Mouse (Mus musculus) 3T3-L1 (cell line): ENCODE measurements around the gene Trafd1.
A peak's percentile ranks its signal among the peaks of the same experiment; 100 is the strongest.

Experiments
- DNase-seq: peaks from one replicate; pipeline ENCODE4 v3.0.0-alpha.2; 2015; ENCODE audit warnings: low read depth, low spot score

Trafd1 gene

DNA sequence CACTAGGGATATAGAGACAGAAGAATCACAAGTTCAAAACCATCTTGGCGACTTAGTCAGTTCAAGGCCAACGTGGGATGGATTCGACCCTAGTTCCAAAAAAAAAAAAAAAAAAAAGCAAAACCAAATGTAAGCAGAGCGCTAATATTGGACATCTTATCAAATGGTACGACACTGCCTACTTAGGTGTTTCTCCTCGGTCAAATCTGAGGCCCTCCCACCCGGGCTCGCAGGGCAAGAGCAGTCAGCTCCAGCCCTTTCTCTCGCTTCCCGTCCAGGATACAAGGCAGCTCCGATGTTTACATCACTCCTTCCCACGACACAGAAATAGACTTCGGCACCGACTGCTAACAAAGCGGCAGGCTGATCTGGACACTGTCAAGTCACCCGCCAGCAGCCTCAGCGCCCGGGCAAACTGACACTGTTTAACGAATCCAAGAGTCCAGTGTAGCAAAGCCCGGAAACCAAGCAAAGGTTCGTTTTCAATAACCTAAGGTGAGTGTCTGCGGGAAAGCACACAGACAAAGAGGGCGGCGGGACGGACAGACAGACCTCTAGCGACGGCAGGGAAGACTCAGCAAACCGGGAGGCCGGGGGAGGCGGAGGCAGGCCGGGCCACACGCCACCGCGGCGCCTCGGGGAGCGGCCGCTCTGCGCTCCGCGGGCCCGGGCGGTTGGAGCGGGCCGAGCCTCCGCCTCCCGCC is 523 bp downstream of the Trafd1 start:
- peak; percentile 81 for DNase-seq

DNA sequence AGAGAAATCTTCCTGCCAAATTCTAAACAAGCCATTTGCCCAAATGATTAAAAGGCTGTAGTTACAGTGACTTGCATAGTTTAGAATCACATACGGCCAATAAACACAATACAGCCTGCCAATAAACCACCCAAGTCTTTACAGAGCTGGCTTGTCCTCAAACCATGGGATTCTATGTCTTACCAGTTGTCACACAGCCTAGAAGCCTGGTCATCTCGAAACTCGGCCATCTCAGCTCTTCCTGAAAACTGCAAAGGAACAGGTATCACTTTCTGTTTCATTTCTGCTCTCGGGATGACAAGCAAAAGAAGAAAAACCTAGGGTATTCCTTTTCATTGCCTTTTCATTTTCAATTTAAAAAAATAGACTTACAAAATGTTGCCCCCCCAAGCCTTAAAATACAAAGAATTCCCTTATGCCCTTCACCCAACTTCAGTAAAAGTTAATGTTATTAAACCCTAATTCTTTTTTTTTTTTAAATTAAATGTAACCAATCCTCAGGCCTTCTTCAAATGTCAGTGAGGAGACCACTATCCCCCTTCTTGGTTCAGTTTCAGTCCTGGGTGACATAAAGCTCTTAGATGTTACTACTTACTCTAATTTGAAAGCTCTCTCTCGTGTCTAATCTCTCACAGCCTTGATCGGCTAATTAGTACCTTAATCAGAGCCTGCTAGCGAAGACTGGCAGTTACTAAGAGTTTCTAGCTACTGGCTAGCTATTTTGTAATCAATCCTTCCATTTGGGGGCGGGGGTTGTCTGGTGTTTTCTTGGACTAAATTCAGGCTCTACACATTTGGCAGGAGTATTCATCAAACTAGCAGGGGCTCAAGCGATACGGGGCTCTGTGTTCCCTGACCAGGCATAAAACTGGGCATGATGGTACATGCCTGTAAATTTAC is 1.3 kb downstream of the Trafd1 start:
- DNase-seq: peak; percentile 32

DNA sequence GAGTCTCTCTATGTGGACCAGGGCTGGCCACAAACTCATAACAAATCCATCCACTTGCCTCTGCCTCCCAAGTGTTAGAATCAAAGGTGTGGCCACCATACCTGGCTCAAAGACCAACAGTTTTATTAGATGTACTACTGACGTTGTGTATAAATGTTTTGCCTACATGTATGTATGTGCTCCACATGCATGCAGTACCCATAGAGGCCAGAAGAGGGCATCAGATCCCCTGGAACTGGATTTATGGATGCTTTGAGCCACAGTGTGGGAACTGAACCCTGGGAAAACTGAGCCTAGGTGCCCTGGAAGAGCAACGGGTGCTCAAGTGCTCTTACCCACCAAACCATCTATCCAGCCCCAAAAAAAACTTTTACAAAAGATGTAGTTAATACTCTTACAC is 4.7 kb downstream of the Trafd1 start:
- peak; percentile 53 for DNase-seq

DNA sequence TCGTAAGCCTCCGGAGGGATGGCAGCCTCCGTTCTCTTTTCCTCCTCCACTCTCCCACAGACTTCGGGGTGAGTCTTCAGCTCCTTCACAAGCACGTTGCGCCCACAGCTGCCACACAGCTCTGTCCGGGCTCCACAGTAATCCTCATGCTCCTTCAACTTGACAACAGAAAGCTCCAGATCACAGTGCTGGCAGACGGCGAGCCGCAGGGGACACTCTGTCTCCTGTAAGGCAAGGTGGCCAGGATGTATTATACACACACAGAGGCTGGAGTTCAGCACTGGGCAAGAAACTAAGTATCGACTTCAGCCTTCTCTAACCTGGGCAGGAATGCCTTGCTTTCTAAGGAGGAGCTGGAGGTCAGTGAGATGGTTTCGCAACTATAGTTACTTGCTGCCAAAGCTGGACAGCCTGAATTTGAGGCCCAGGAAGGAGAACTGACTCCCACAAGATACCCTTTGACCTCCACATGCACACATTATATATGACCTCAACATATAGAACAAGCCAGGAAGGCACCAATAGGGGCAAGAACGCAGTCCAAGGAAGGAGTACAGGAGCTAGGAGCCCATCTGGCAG is 6.7 kb downstream of the Trafd1 start:
- no peak for DNase-seq

DNA sequence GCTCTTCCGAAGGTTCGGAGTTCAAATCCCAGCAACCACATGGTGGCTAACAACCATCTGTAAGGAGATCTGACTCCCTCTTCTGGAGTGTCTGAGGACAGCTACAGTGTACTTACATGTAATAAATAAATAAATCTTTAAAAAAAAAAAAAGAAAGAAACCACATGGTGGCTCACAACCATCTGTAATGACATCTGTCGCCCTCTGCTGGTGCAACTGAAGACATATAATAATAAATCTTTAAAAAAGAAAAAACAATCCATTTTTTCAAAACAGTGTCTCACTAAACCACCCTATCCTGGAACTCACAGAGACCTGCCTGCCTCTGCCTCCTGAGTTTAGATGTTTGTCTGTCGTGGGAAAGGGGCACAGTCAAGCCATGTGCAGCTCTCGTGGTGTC is 8.5 kb downstream of the Trafd1 start:
- DNase-seq: peak; percentile 87

DNA sequence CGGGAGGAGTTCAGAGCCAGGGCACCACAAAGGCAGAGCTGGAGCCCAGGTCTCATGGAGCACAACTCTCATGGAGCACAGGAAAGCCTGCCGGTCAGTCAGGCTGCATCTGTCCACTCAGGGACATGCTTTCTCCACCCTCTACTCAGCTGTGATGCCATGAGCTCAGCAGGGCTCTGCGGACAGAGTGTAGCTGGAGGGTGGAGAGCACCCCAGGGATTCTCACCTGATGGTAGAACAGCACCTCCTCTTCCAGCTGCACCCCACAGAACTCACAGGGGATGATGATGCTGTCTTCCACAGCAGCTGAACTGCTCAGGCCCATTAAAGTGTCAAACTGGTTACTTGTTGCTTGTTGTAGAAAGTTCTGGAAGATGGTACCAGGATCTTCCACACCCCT is 10.6 kb downstream of the Trafd1 start:
- DNase-seq: no peak

DNA sequence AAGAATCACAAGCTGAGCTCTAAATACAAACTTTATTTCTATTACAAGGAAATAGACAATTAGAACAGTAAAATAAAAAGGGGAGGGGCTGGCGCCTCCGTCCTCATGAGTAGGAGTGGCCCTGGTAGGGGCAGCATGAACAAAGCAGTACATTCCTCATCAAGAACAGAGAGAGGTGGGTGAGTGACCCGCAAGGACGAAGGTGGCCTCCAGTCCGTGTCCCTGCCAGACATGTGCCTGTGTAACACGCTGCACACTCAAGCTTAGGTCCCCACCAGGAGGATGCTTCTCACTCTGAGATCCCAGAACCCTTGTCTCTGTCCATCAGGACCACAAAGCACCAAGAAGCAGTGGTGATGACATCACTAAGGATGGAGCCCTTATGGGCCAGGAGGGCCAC is 13.7 kb downstream of the Trafd1 start:
- no peak for DNase-seq

DNA sequence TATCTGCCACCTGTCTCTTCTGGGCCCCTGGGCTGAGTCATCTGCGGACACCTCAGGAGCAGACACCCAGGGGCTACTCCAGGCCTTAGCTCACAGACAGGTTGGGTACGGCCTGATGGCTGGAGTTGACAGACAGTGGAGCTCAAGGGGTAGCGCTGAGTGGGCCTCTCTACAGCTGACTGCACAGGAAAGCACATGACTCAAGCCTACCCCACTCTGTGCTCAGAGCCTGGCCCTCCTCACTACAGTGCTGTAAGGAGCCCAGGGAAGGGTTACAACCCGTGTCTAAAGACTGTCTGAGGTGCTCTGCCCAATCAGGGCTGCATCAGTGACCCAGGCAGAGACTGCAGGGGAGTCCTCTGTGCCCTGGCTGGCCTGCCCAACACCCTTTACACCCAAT is 18.2 kb downstream of the Trafd1 start:
- DNase-seq: no peak

DNA sequence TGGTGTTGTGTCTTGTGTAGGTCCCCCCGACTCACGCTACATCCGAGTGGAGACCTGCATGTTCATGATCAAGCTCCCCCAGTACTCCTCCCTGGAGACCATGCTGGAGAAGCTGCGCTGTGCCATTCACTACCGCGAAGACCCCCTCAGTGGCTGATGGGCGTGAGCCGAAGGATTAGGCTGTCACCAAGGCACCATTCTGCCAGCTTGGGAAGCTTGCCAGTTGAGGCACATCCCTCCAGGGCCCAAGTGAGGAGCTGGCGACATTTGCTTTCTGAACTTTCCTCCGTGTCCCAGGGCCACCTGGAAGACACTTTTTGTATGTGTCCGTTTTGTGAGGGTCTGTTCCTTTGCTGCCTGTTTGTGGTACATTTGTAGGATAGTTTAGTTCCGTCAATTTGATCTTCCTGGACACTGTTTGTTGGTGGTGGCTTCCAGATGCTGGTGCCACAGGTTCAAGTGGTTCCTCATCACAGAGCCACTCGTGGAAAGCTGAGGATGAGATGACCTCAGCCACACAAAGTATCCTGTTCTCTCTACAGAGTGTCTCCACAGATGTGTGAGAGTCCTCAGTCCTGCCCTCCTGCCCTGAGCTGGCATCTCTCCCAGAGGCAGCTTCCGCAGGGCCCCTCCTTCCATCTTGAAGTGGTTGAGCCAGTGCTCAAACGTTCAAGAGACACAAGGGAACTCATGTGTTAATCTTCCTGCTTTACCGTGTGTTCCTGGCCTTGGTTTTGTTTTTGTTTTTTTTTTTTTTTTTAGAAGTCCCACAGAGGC is 18.8 kb downstream of the Trafd1 start:
- no peak for DNase-seq

DNA sequence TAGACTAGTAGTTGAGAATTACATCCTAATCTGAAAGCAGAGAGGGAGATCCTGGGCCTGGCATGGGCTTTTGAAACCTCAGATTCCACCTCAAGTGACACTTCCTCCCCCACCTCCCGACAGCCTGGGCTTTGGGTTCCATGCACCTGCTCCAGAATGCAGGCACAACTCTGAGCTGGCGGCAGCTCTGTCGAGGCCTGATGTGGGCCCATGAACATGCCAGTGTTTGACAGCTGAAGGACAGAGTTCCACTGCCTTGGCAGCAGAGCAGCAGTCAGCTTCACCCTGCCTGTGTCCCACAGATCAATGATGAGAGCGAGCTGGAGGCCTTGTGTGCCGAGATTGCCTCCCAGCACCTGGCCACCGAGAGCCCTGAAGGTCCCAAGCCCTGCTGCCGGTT is 22.0 kb downstream of the Trafd1 start:
- no peak for DNase-seq

DNA sequence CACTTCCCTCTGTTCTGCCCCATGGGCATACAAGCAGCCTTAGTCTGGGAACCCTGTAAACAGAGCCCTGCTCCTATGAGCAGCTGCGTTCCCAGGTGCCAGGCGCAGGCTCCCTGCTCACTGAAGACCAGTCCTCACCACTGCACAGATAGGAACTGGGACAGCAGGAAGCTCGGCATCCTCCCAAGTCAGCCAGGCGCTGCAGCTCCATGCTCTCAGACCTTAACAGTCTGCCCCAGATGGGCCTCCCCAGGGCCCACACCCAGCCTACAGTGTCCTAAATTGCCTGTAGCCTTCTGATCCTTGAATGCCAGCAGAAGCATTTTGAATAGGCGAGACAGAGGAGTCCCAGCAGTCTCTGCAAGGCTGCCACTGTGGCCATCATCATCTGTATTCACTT is 23.7 kb downstream of the Trafd1 start:
- DNase-seq: no peak

DNA sequence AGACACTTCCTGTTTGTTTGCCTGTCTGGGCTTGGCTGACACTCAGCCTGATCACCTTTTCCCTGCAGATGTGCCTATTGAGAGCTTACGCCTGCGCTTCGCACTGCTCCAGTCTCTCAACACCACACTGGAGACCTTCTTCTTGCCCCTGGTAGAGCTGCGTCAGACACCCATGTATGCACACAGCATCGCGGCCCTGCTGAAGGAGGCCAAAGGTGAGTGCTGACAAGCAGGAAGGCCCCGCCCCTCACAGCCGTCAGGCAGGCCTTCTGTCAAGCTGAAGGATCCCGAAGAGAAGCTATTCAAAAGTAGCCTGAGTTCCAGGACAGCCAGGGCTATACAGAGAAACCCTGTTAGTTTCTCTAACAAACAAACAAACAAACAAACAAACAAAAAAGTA is 26.2 kb downstream of the Trafd1 start:
- no peak for DNase-seq

DNA sequence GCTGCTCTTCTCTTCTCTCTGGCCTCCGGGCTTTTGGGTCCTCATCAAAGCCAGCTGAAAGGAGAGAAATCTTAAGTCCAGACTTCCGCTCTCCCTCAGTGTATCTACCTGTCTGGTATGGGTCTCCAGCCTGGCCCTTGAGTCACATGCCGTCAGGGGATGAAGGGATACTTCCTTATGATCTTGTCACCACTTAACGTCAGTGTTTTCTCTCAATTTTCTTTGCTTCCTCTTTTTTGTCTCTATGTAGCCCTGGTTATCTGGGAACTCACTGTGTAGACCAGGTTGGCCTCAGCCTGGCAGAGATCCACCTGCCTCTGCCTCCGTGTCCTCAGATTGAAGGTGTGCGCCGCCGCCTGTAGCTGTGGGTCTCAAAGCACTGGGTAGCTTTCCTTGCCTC is 41.4 kb downstream of the Trafd1 start:
- DNase-seq: no peak

DNA sequence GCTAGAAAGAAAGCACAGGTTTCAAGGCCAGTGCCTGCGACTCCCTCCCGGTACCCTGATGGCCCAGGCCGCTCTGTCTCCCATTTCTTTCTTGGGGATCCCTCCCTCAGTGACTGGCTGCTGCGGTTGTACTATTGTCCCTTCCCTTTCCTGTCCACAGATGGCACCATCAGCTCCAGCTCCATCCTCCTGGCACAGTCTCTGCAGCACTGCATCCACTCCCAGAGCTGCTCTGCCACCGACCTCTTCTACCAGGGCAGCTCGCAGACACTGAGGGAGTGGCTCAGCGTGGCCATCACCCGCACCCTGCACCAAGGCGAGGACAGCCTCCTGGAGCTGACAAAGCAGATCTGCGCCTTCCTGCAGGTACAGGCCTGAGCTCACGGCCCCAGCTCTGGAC is 42.9 kb downstream of the Trafd1 start:
- DNase-seq: no peak

DNA sequence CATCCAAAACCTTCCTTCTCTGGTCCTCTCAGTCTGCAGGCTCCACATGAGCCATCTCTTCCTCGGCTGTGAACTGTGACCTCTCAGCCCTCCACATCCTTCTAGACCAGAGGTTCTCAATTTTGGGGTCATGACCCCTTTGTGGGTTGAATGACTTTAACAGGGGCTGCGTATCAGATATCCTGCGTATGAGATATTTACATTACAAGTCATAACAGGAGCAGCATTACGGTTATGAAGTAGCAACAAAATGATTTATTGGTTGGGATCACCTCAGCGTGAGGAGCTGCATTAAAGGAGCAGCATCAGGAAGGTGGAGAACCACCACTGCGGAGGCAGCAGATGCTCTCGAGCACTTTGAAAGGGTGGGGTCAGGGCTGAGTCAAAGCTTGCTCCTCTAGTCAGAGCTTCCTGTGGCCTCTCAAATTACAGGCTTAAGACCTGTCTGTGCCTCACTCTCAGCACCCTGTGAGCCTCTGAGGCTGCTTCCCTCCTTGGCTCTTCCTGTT is 44.4 kb downstream of the Trafd1 start:
- peak; percentile 81 for DNase-seq

DNA sequence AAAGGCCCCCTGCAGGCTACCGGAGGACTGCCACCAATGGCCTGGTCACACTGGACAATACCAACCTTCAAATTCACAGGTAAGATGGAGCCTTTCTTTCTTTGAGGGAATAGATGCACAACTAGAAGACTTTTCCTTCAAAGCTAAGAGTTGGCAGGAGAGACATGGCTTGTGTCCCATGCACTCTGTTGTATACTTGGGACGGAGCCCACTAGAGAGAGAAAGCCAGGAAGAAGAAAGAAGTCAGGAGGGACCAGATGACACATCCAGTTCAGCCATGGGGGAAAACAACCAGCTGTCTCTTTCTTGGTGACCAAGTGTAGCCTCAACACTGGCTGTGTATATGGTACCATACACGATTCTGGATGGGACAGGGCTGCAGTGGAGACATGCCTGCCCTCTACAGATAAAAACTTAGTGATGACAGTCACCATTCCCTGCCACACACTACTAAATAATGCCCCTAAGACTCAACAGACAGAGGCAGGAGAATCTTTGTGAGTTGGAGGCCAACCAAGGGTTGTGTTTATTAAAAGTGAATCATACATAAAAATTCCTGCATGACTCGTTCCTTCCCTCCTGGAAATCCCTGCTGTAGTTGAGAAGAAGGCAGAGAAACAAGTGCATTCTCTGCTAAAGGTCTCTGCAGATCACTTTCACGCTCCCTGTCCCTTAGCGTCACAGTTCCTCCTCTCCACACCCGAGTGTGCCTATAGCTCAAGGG is 45.8 kb downstream of the Trafd1 start:
- peak; percentile 83 for DNase-seq

DNA sequence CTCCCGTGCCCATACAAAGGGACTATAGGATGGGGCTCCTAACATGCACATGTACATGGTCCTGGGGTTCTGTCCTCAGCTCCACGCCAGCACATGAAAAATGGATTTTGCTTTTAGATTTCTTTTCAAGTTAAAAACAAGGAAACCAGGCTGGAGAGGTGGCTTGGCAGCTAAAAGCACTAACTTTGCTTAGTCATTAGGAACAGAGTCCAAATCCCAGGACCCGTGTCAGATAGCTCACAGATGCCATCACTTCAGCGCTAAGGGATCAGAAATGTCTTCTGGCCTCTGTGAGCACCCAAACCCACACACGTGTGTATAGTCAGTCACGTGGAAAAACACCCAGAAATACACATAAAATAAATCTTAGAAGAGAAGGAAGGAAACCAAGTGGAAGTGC is 48.7 kb downstream of the Trafd1 start:
- no peak for DNase-seq

DNA sequence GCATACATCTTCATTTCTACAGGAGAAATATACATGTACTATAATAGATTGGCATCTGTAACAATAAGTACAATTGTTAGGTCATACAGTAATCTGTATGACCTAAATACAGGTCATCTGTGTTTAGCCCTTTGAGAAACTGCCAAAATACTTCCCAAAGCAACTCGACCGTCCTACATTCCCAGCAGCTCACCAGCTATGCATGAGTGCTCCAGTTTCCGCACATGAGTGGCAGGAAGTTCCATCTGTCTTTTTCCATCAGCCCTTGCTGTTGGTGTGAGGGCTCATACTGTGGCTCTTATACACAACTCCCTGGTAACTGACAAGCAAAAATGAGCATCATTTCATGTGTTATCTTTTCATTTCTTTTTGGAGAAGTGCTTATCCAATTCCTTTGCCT is 49.4 kb downstream of the Trafd1 start:
- no peak for DNase-seq

DNA sequence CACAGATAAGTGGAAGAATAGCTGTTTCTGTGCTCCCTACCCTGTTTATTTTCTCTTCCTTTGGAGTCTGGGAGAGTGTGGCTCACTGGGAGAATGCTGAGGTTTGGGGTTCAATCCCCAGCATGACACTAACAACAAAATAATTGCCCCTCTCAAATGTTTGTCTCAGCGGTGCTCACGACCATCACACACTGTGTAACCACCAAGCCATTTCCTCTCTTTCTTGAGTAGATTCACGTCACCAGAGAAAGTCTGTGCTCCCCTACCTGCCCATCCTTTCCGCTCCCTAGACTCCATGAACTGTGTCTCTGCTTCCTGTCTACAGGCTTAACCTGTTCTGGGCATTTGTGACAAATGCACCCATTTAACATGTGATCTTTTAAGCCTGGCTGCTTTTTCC is 50.0 kb downstream of the Trafd1 start:
- no peak for DNase-seq

DNA sequence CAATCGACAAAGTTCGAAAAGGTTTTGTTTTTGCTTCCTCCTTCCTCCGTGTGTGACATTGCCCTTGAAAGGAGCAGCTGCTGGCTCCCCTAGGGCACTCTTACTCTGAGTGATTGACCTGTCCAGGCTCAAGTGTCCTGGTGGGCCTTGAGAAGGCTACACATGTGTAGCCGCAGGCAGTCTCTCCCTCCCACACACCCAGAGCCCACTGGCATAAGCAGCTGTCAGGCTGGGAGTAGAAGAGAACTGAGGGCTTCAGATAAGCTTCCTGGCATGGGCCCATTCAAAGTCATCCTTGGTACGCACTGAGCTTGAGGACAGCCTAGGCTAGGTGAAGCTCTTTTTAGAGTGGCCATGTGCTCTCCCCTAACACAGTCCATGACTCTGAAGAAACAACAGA is 51.0 kb downstream of the Trafd1 start:
- DNase-seq: no peak

DNA sequence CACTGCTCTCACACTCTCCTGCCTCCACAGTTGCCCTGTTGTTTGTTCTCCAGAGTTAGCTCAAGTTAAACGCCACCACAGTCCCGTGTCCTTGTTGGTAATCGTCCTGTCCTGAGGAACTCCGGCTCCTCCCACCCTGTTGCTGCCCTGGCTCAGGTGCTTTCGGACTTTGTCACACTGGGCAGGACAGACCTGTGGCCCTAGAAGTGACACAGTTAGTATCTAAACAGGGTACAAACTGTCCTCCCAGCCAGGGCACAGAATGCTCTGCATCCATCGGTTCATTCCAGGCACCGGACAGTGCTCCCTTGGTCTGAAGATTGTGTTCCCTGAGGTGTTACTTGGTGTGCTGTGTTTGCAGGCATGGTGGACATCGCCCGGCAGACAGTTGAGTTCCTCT is 51.5 kb downstream of the Trafd1 start:
- DNase-seq: no peak
